9 mouse cellular contexts compared by ENCODE assay signal in genomic region chr11:102223166-102223565, GRCm38 (mm10). TPM values are rescaled to one million over a fixed set of nuclear protein-coding genes. Genes with fewer than 3 reads are reported as not detected.
A peak's percentile ranks its signal among the peaks of the same experiment; 100 is the strongest.
DNase-seq lines count a peak whose midpoint lies in the region; ATAC-seq and TF ChIP-seq lines count a peak whose summit lies in the region.
"Had no signal": no experiment of that assay in that cellular context is flagged by ENCODE, and none has a peak within 500 bp of the region (broad histone marks: within the 10 kb centered on the region; RNA-seq: fewer than 3 reads in every experiment).

No protein-coding gene starts in this region.

- H3K4me3 ChIP-seq in layer of hippocampus, adult 2 months: no peak overlapping the region
- no peak overlapping the region for H3K4me3 ChIP-seq in ES-Bruce4 (ENCODE audit: low read depth, low read length)
- no peak overlapping the region for H3K4me3 ChIP-seq in intestine, embryonic 15.5 days (replicated peaks)
- no peak overlapping the region for H3K4me3 ChIP-seq in neural tube, embryonic 11.5 days (ENCODE audit: low read depth, low read length)
- H3K4me3 ChIP-seq: erythroblast, embryonic 14.5 days; myocyte had no signal

- H3K27ac ChIP-seq in layer of hippocampus, adult 2 months: 0 out of 2 replicates have a peak overlapping the region, but pooled peaks have one; percentile 10
- no peak overlapping the region for H3K27ac ChIP-seq in ES-Bruce4 (ENCODE audit: insufficient read depth, low read length)
- no peak overlapping the region for H3K27ac ChIP-seq in intestine, embryonic 15.5 days
- H3K27ac ChIP-seq in neural tube, embryonic 11.5 days (ENCODE audit: low read depth, low read length): no peak overlapping the region

- no peak overlapping the region for H3K9ac ChIP-seq in ES-Bruce4 (ENCODE audit: low read depth, poor library complexity, severe bottlenecking)
- 0 out of 2 replicates have a peak overlapping the region, but pooled peaks have one; percentile 24 for H3K9ac ChIP-seq in intestine, embryonic 15.5 days
- H3K9ac ChIP-seq in neural tube, embryonic 11.5 days (ENCODE audit: low read length): no peak overlapping the region

- no peak for DNase-seq in layer of hippocampus, adult 2 months (ENCODE audit: low spot score in 2 of 2)
- DNase-seq in layer of hippocampus, adult 18-20 months (ENCODE audit: low spot score in 2 of 2): no peak
- DNase-seq in cerebellum, adult 9-11 months: peak; percentile 59
- peak; percentile 79 for DNase-seq in neural tube, embryonic 11.5 days (ENCODE audit: low spot score)
- no peak for DNase-seq in urinary bladder, adult 18-20 months (ENCODE audit: low spot score in 2 of 2)

- 29% methylated on average over 6 of the region's 6 CpGs for WGBS in intestine, embryonic 15.5 days
- 53% methylated on average over 6 of the region's 6 CpGs for WGBS in neural tube, embryonic 11.5 days

- ATAC-seq in intestine, embryonic 15.5 days: no peak
- ATAC-seq in neural tube, embryonic 11.5 days (ENCODE audit: insufficient read depth, low FRiP score, low TSS enrichment): no peak

- no peaks in the 10 kb centered on the region for H3K9me3 ChIP-seq in ES-Bruce4 (replicated peaks; ENCODE audit: control insufficient read depth, insufficient read depth, low read length, poor library complexity, severe bottlenecking)
- H3K9me3 ChIP-seq in intestine, embryonic 15.5 days: no peaks in the 10 kb centered on the region
- no peaks in the 10 kb centered on the region for H3K9me3 ChIP-seq in neural tube, embryonic 11.5 days (ENCODE audit: control insufficient read depth, low read length)

- no peak overlapping the region for H3K4me2 ChIP-seq in intestine, embryonic 15.5 days (replicated peaks)
- H3K4me2 ChIP-seq in neural tube, embryonic 11.5 days (ENCODE audit: low read depth): no peak overlapping the region

- no peaks in the 10 kb centered on the region for H3K27me3 ChIP-seq in ES-Bruce4 (ENCODE audit: control insufficient read depth, insufficient read depth, low read length, poor library complexity, severe bottlenecking)
- H3K27me3 ChIP-seq in intestine, embryonic 15.5 days (replicated peaks): no peaks in the 10 kb centered on the region
- no peaks in the 10 kb centered on the region for H3K27me3 ChIP-seq in neural tube, embryonic 11.5 days (ENCODE audit: control insufficient read depth, insufficient read depth, low read length)

- peak; percentile 76 for TF ChIP-seq CTCF in layer of hippocampus, adult 2 months (conservative IDR thresholded peaks at IDR 0.05)
- peak; percentile 67 for TF ChIP-seq CTCF in ES-Bruce4 (IDR thresholded peaks at IDR 0.05; ENCODE audit: low read depth, low read length)

- TF ChIP-seq EP300 in ES-Bruce4 (IDR thresholded peaks at IDR 0.05; ENCODE audit: insufficient read depth, low read depth, low read length): no peak

- no peak for TF ChIP-seq POLR2A in ES-Bruce4 (IDR thresholded peaks at IDR 0.05; ENCODE audit: insufficient read depth, low read length)

- peaks cover 16% of the 10 kb centered on the region for H3K4me1 ChIP-seq in ES-Bruce4 (ENCODE audit: control insufficient read depth, insufficient read depth, low read length)
- H3K4me1 ChIP-seq in intestine, embryonic 15.5 days (replicated peaks): peaks cover 84% of the 10 kb centered on the region
- H3K4me1 ChIP-seq in neural tube, embryonic 11.5 days (ENCODE audit: control insufficient read depth, insufficient read depth, low read length): peaks cover 53% of the 10 kb centered on the region

- no peaks in the 10 kb centered on the region for H3K36me3 ChIP-seq in ES-Bruce4 (ENCODE audit: control insufficient read depth, insufficient read depth, low read length, poor library complexity, severe bottlenecking)
- no peaks in the 10 kb centered on the region for H3K36me3 ChIP-seq in intestine, embryonic 15.5 days
- peaks cover 3% of the 10 kb centered on the region; the same call in 1 of the 2 replicates for H3K36me3 ChIP-seq in neural tube, embryonic 11.5 days (ENCODE audit: control insufficient read depth, insufficient read depth, low read length)

RNA-seq across cellular contexts. Expression of gene Hdac5, which starts 6.8 kb away (rescaled TPM):
- 100 to 1,000 TPM; 233 to 243 TPM for total RNA-seq in layer of hippocampus, adult 2 months (2021)
- total RNA-seq in layer of hippocampus, adult 18-20 months (2021): 100 to 1,000 TPM; 258 to 266 TPM
- 41.2 and 42.4 TPM in 2 replicates for polyA plus RNA-seq in ES-Bruce4 (2011; ENCODE audit: insufficient read depth, insufficient read length, low read depth, missing spikeins)
- polyA plus RNA-seq in intestine, embryonic 15.5 days (2015; fragmentation: Nextera tagmentation; extraction: Ambion mirVana): 54.3 and 62.8 TPM in 2 replicates
- 41.1 and 42.7 TPM in 2 replicates for polyA plus RNA-seq in neural tube, embryonic 11.5 days (2014; fragmentation: Nextera tagmentation; extraction: Ambion mirVana)

RNA-seq across cellular contexts. Expression of gene BC030867, which starts 25.5 kb away (rescaled TPM):
- 1 to 10 TPM; 1.0 to 1.1 TPM for total RNA-seq in layer of hippocampus, adult 2 months (2021)
- total RNA-seq in layer of hippocampus, adult 18-20 months (2021): 1 to 10 TPM in 1 of 2 experiments, under 1 TPM in 1; 0.86 to 1.8 TPM
- 32.5 and 34.0 TPM in 2 replicates for polyA plus RNA-seq in ES-Bruce4 (2011; ENCODE audit: insufficient read depth, insufficient read length, low read depth, missing spikeins)
- polyA plus RNA-seq in intestine, embryonic 15.5 days (2015; fragmentation: Nextera tagmentation; extraction: Ambion mirVana): 13.1 and 13.5 TPM in 2 replicates
- polyA plus RNA-seq in neural tube, embryonic 11.5 days (2014; fragmentation: Nextera tagmentation; extraction: Ambion mirVana): 17.9 and 18.6 TPM in 2 replicates

RNA-seq across cellular contexts. Expression of gene G6pc3, which starts 33.7 kb away (rescaled TPM):
- total RNA-seq in layer of hippocampus, adult 2 months (2021): 10 to 100 TPM; 58.2 to 59.7 TPM
- total RNA-seq in layer of hippocampus, adult 18-20 months (2021): 10 to 100 TPM; 61.0 to 65.1 TPM
- polyA plus RNA-seq in ES-Bruce4 (2011; ENCODE audit: insufficient read depth, insufficient read length, low read depth, missing spikeins): 33.0 and 33.6 TPM in 2 replicates
- 31.1 and 33.9 TPM in 2 replicates for polyA plus RNA-seq in intestine, embryonic 15.5 days (2015; fragmentation: Nextera tagmentation; extraction: Ambion mirVana)
- polyA plus RNA-seq in neural tube, embryonic 11.5 days (2014; fragmentation: Nextera tagmentation; extraction: Ambion mirVana): 30.0 and 35.3 TPM in 2 replicates

RNA-seq across cellular contexts. Expression of gene Lsm12, which starts 38.1 kb away (rescaled TPM):
- 10 to 100 TPM; 56.6 to 56.9 TPM for total RNA-seq in layer of hippocampus, adult 2 months (2021)
- 10 to 100 TPM; 59.3 to 59.4 TPM for total RNA-seq in layer of hippocampus, adult 18-20 months (2021)
- polyA plus RNA-seq in ES-Bruce4 (2011; ENCODE audit: insufficient read depth, insufficient read length, low read depth, missing spikeins): 137 and 146 TPM in 2 replicates
- polyA plus RNA-seq in intestine, embryonic 15.5 days (2015; fragmentation: Nextera tagmentation; extraction: Ambion mirVana): 118 and 140 TPM in 2 replicates
- 74.2 and 81.9 TPM in 2 replicates for polyA plus RNA-seq in neural tube, embryonic 11.5 days (2014; fragmentation: Nextera tagmentation; extraction: Ambion mirVana)

RNA-seq across cellular contexts. Expression of gene Asb16, which starts 45.4 kb away (rescaled TPM):
- total RNA-seq in layer of hippocampus, adult 2 months (2021): 1 to 10 TPM; 2.0 TPM
- 1 to 10 TPM; 2.3 to 2.9 TPM for total RNA-seq in layer of hippocampus, adult 18-20 months (2021)
- polyA plus RNA-seq in ES-Bruce4 (2011; ENCODE audit: insufficient read depth, insufficient read length, low read depth, missing spikeins): 0.70 and 2.3 TPM in 2 replicates
- 0.08 TPM in 1 of 2 replicates, not detected in the other for polyA plus RNA-seq in intestine, embryonic 15.5 days (2015; fragmentation: Nextera tagmentation; extraction: Ambion mirVana)
- polyA plus RNA-seq in neural tube, embryonic 11.5 days (2014; fragmentation: Nextera tagmentation; extraction: Ambion mirVana): not detected in 2 replicates

Comparison
In these comparisons a context has a peak if more than half of its experiments do, and no peak if none do; other contexts are left out.
1. DNase-seq: peak in cerebellum, adult 9-11 months (single experiment) and neural tube, embryonic 11.5 days (single experiment); none in layer of hippocampus, adult 2 months (0 of 2), layer of hippocampus, adult 18-20 months (0 of 2) and urinary bladder, adult 18-20 months (0 of 2).